Mouse (Mus musculus): ENCODE measurements around the gene Trim72. TPM values are rescaled to one million over a fixed set of nuclear protein-coding genes. Genes with fewer than 3 reads are reported as not detected.

Trim72 gene
- not detected in 2 replicates for polyA plus RNA-seq (2015; fragmentation: Nextera tagmentation; extraction: Ambion mirVana)

DNA sequence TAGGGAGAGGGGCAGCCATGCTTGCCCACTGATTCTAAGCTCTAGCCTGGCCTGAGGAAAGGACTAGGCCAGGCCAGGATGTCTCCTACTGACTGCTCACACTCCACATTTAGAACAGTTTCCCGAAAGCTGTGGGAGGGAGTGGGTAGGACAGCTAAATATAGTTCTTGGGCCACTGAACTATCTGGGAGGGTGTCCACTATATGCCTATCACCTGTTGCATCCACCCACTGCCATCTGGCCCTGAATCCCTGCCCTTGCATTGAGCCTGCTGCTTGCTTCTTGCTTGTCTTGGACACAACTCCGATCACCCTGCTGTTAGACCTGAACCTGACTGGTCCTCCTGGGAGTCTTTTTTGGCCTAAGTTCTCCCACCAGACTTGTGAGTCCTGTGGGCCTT is at the start of gene Trim72:
TSS of gene Trim72 (plus strand) at position 262 of the 400 bp plus-strand sequence.
- H3K4me1 ChIP-seq = peaks cover 7% of the 10 kb centered on the region; the same call in 1 of the 2 replicates
- H3K9me3 ChIP-seq (replicated peaks) = no peaks in the 10 kb centered on the region; the same call in 1 of the 2 replicates
- 90% methylated on average over 2 of the region's 2 CpGs for WGBS
- no peak for ATAC-seq
- H3K36me3 ChIP-seq (ENCODE audit: poor library complexity, severe bottlenecking) = no peaks in the 10 kb centered on the region
- peaks cover 19% of the 10 kb centered on the region for H3K27me3 ChIP-seq
- H3K9ac ChIP-seq = 0 out of 2 replicates have a peak within 1 kb of the TSS, but pooled peaks have one; percentile 13
- no peak within 1 kb of the TSS for H3K27ac ChIP-seq
- H3K4me2 ChIP-seq = peak within 1 kb of the TSS; percentile 28
- H3K4me3 ChIP-seq = no peak within 1 kb of the TSS

DNA sequence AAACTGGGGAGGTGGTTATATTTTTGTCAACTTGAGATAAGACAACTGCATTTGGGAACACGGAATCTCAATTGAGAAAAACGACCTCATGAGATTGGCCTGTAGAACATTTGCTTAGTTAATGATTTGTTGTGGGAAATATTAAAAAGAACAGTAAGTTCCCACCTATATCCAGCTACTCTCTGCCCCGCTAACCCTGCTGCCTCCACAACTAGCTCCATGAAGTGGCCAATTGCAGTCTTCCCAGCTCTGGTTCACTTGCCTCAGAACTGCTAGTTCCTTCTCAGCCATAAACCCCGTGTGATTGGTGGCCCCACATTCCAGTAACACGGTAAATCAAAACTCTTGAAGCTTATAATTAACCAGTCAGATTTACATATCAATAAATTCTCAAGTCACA is 44.4 kb upstream of the Trim72 start:
- Histone ChIP-seq H3K4me1 (no peaks in the 10 kb centered on the region), H3K27ac (no peak overlapping the region), H3K27me3 (no peaks in the 10 kb centered on the region), H3K9ac (no peak overlapping the region), H3K9me3 (replicated peaks) (no peaks in the 10 kb centered on the region), H3K36me3 (ENCODE audit: poor library complexity, severe bottlenecking) (no peaks in the 10 kb centered on the region), H3K4me3 (no peak overlapping the region), H3K4me2 (no peak overlapping the region)
- 64% methylated on average over 5 of the region's 5 CpGs for WGBS
- no peak for ATAC-seq

DNA sequence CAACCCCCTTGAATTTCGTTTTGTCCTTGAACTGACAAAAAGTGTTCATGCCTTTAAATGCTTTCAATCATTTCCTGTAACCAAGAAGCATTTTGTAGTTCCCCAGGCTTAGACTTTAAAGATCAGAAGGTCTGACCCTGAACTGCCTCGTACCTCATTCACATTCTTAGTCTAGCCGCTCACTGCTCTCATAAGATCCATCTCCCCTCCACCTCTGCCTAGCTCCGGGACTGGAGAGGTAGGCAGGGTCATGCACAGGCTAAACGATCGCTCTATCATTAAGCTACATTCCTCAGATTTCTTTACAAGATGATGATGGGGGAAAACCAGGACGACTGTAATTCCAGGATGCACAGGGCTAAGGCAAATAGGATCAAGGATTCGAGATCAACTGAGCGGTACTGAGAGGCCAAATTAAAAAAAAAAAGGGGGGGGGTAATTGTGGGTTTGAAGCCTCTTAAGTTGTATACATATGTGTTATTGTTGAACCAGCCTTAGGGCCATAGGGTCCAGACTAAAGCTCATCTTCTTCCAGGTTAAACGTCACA is 37.3 kb upstream of the Trim72 start:
- H3K9ac ChIP-seq = peak overlapping the region; percentile 99
- H3K4me1 ChIP-seq = peaks cover 29% of the 10 kb centered on the region
- peak overlapping the region; percentile 92 for H3K4me2 ChIP-seq
- no peak for ATAC-seq
- H3K36me3 ChIP-seq (ENCODE audit: poor library complexity, severe bottlenecking) = peaks cover 21% of the 10 kb centered on the region
- H3K4me3 ChIP-seq = peak overlapping the region; percentile 98
- no peaks in the 10 kb centered on the region for H3K27me3 ChIP-seq
- peak overlapping the region; percentile 96 for H3K27ac ChIP-seq
- WGBS = 8% methylated on average over 10 of the region's 10 CpGs
- no peaks in the 10 kb centered on the region for H3K9me3 ChIP-seq (replicated peaks)

DNA sequence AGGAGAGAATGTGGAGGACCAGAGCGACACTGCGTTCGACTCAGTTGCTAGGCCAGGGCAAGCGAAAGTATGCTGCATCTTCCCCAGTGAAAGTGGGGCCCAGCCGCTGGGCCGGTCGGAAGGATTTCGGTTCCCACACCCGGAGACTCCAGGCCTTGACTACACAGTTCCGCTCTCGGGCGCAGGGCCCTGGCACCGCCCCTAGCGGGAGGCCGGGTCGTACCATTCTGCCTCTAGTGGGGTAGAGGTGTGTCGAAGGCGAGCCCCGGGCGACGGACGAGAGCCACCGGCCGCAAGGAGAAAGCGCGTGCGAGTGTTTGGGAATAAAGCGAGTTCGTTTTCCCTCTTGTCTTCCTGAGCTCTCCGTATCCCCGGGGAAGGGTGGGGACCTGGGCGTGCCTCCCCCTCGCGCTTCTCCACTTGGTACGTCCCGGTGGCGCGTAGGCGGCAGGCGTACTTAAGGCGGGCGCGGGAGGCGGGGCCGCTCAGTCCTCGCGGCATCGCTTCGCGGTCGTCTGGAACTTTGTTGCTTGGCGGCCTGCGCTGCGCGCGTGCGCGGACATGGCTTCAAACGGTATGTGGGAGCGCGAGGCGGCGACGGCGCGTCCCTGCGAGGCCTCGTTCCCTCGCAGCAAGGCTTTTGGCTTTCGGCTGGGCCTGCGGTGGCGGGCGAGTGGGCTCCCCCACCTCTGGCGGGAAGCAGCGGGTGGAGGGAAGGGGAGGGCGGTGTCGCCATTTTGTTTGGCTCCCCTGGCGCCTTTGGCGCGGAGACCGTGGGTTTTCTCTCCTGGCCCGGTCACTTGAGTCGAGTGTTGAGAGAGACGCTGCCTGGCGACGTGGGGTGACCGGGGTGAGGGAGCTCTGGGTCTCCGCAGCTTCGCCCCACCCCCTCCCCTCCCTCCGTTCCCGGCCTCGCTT is 36.5 kb upstream of the Trim72 start, which contains the start of gene Fus:
TSS of gene Fus (plus strand) at position 454 of the 918 bp plus-strand sequence.
- Histone ChIP-seq H3K4me2 (peak within 1 kb of the TSS; percentile 92), H3K9me3 (replicated peaks) (no peaks in the 10 kb centered on the region), H3K4me1 (peaks cover 29% of the 10 kb centered on the region), H3K27me3 (no peaks in the 10 kb centered on the region), H3K36me3 (ENCODE audit: poor library complexity, severe bottlenecking) (peaks cover 28% of the 10 kb centered on the region), H3K27ac (peak within 1 kb of the TSS; percentile 96), H3K9ac (peak within 1 kb of the TSS; percentile 99), H3K4me3 (peak within 1 kb of the TSS; percentile 98)
- peak; percentile 96 for ATAC-seq
- WGBS = under 1% methylated on average over 91 of the region's 92 CpGs

DNA sequence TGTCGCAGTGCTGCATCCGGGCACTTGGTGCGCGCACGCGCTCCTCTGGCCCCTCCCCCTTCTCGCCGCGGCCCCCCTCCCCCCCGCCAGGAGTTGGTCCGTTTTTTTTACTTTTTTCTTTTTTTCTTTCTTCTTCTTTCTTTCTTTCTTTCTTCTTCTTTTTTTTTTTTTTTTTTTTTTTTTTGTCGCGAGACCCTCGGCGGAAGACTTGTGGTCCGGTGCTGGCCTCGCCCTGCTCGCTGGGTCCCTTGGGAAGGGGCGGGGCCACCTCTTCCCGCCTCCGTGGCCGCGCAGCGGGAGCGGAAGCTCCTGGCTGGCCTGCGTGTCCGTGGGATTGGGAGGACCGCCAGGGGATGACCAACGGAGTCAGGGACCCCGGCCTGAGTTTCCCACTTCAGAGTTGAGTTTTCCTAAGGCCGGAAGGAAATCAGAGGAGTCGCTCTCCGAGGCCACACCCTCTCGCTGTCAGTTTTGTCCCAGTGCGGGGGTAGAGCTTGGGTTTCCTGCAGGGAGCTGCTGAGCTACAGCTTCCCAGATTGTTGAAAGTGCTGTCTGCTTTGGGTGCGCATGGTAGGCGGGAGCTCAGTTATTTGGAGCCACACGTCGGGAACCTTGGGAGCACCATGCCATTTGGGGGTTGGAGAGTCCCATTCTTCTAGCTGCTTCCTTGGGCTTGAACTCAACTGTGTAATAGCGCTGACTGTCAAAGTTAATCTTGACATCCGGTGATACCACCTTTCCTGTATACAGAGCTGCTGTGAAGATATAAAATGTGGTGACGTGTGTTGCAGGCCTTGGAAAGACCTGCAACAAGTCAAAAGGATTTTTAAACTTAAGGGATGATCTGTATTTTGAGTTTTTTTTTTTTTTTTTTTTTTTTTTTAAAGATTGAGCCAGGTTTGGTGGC is 35.6 kb upstream of the Trim72 start:
- H3K4me1 ChIP-seq = peaks cover 29% of the 10 kb centered on the region
- H3K27ac ChIP-seq = peak overlapping the region; percentile 96
- peak overlapping the region; percentile 99 for H3K9ac ChIP-seq
- ATAC-seq = peak; percentile 32; the same call in 1 of the 2 replicates
- peak overlapping the region; percentile 98 for H3K4me3 ChIP-seq
- H3K27me3 ChIP-seq = no peaks in the 10 kb centered on the region
- H3K9me3 ChIP-seq (replicated peaks) = no peaks in the 10 kb centered on the region
- WGBS = under 1% methylated on average over 39 of the region's 42 CpGs
- H3K36me3 ChIP-seq (ENCODE audit: poor library complexity, severe bottlenecking) = peaks cover 37% of the 10 kb centered on the region
- peak overlapping the region; percentile 92 for H3K4me2 ChIP-seq

DNA sequence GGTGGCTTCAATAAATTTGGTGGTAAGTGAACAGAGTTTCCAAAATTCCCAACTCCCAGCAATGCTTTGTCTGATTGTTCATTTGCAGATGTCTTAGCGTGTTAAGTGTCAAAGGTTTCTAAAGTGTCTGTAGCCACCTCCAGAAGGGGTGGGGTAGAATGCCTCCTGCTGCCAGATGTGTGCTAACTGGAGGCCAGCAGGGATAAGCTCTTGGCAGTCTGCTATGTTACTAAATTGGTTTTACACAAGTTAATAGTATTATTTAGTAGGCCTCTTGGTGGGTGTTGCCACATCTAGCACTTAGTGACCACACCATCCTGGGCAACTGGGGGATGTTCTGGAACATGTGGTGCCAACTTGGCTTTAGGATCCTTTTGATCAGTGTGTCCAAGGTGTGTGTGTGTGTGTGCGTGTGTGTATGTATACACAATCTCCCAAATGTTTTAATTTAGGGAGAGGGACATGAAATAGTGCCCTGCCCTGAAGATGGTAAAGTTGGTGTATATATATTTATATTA is 29.3 kb upstream of the Trim72 start:
- Histone ChIP-seq H3K4me2 (no peak overlapping the region), H3K9me3 (replicated peaks) (no peaks in the 10 kb centered on the region), H3K4me1 (peaks cover 16% of the 10 kb centered on the region), H3K27me3 (no peaks in the 10 kb centered on the region), H3K9ac (no peak overlapping the region), H3K27ac (no peak overlapping the region), H3K4me3 (no peak overlapping the region), H3K36me3 (ENCODE audit: poor library complexity, severe bottlenecking) (peaks cover 97% of the 10 kb centered on the region)
- 86% methylated on average over 2 of the region's 2 CpGs for WGBS
- ATAC-seq = no peak

DNA sequence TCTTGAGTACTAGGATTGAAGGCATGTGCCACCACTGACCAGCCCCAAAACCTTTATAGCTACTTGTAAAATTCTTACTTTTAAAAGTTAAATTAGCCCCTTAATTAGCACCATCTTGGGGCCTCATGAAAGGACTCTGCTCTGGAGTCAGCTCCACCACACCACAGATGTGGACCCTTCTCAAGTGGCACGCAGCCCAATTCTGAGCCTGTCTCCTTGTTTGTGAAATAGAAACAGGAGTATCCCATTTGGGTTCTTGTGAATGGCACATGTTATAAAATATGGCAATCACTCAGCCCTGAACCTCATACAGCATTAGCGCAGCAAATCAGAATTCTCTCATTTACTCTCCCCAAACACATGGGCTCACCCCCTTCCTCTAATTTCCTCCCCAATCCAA is 24.9 kb upstream of the Trim72 start:
- Histone ChIP-seq H3K4me3 (no peak overlapping the region), H3K4me2 (no peak overlapping the region), H3K4me1 (peaks cover 5% of the 10 kb centered on the region), H3K27ac (no peak overlapping the region), H3K9me3 (replicated peaks) (no peaks in the 10 kb centered on the region), H3K9ac (no peak overlapping the region), H3K36me3 (ENCODE audit: poor library complexity, severe bottlenecking) (peaks cover 99% of the 10 kb centered on the region), H3K27me3 (no peaks in the 10 kb centered on the region)
- WGBS = 94% methylated on average over 2 of the region's 2 CpGs
- ATAC-seq = no peak

DNA sequence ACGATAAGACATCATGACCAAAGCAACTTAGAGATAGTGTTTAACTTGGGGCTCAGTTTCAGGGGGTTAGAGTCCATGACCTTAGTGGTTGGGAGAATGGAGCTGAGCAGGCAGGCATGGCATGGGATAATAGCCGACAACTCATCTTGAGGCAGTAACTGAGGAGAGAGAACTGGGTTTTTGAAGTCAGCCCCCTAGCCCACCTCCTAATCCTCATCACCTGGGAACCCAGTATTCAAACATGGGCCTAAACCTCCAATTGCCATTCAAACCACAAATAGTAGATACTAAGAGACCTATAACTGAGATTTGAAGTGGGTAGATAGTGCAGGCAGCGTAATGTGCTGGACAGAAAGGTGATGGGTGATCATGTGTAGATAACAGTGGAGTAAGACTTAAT is 23.1 kb upstream of the Trim72 start:
- Histone ChIP-seq H3K27ac (no peak overlapping the region), H3K4me3 (no peak overlapping the region), H3K4me1 (no peaks in the 10 kb centered on the region), H3K27me3 (no peaks in the 10 kb centered on the region), H3K9me3 (replicated peaks) (no peaks in the 10 kb centered on the region), H3K36me3 (ENCODE audit: poor library complexity, severe bottlenecking) (peaks cover 99% of the 10 kb centered on the region), H3K9ac (no peak overlapping the region), H3K4me2 (no peak overlapping the region)
- 95% methylated on average over 3 of the region's 3 CpGs for WGBS
- ATAC-seq = no peak

DNA sequence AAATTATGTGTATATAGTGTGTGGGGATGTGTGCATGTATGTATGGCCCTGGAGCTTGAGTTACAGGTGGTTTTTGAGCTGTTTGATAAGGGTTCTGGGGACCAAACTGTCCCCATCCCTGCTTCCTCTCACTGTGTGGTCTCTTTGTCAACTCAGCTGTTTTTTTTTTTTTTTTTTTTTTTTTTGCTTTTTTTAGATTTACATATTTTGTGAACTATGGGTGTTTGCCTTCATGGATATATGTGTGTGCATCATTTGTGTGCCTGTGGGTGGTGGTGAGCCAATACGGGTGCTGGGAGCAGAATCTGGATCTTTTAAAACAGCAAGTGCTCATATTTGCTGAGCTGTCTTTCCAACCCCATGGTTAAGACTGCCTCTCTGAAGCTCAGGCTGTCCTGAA is 14.8 kb upstream of the Trim72 start:
- Histone ChIP-seq H3K4me1 (no peaks in the 10 kb centered on the region), H3K36me3 (ENCODE audit: poor library complexity, severe bottlenecking) (peaks cover 68% of the 10 kb centered on the region), H3K4me2 (no peak overlapping the region), H3K9ac (no peak overlapping the region), H3K27ac (no peak overlapping the region), H3K4me3 (no peak overlapping the region), H3K27me3 (no peaks in the 10 kb centered on the region), H3K9me3 (replicated peaks) (no peaks in the 10 kb centered on the region)
- 100% methylated on average over 1 of the region's 1 CpGs for WGBS
- no peak for ATAC-seq

DNA sequence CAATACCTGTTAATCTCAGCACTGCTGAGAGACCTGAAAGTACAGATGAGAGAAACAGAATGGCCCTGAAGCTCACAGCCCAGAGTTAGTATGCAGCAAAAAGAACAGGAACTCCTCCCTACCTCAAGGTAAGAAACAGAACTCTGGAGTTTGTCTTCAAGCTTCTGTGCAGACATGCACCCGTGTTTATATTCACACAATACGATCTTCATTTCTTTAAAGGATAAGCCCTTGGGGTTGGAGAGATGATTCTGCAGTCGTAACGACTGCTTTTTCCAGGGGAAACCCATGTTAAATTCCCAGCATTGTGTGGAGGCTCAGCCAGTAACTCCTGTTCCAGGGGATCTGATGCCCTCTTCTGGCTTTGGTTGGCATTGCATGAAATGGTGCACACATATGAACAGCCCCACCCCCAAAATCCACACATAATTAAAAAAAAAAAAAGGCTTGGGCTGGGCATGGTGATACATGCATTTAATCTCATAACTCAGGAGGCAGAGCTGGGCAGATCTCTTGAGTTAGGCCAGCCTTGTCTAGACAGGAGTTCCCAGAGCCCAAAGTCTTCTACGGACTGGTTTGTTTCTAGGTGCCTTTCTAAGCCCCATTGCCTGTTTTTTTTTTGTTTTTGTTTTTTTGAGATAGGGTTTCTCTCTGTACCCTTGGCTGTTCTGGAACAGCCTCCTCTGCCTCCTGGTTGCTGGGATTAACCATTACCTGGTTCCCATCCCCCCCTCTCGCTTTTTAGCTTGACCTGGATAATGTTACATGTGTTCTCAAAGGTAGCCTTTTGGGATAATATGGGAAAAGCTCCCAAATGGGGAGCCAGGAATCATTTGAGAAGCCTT is 11.9 kb upstream of the Trim72 start:
- H3K36me3 ChIP-seq (ENCODE audit: poor library complexity, severe bottlenecking) = peaks cover 39% of the 10 kb centered on the region
- 53% methylated on average over 6 of the region's 6 CpGs for WGBS
- H3K4me1 ChIP-seq = no peaks in the 10 kb centered on the region
- no peak overlapping the region for H3K9ac ChIP-seq
- H3K9me3 ChIP-seq (replicated peaks) = no peaks in the 10 kb centered on the region
- H3K4me3 ChIP-seq = no peak overlapping the region
- no peaks in the 10 kb centered on the region for H3K27me3 ChIP-seq
- no peak overlapping the region for H3K27ac ChIP-seq
- H3K4me2 ChIP-seq = no peak overlapping the region
- ATAC-seq = peak; percentile 77
